Mouse (Mus musculus) CH12.LX (cell line): ENCODE data around the gene H2-Ab1. TPM values are rescaled to one million over a fixed set of nuclear protein-coding genes. Genes with fewer than 3 reads are reported as not detected.

Experiments
- DNase-seq: peaks from one replicate; pipeline ENCODE4 v3.0.0-alpha.2; 2013; ENCODE audit errors: extremely low read depth
- H3K27ac ChIP-seq: 2 replicates; pipeline ENCODE4 v1.5.1; 2012; ENCODE audit warnings: low read depth, mild to moderate bottlenecking, control low read depth, moderate library complexity; ENCODE audit not compliant: insufficient read depth
- H3K27me3 ChIP-seq: replicated peaks from 2 replicates; pipeline ENCODE3; 2012; ENCODE audit warnings: inconsistent platforms
- H3K36me3 ChIP-seq, 2 experiments: replicated peaks in 1 of 2; 2 replicates each; pipeline versions ENCODE3 to v1.6.1; 2012; ENCODE audit warnings: inconsistent platforms in 1 of 2, low read length in 1 of 2, mild to moderate bottlenecking in 1 of 2, mixed read lengths in 1 of 2, moderate library complexity in 1 of 2; ENCODE audit not compliant: control insufficient read depth in 1 of 2, insufficient read depth in 1 of 2
- H3K4me1 ChIP-seq, 2 experiments: 2 replicates each; pipeline ENCODE4 v1.6.1; 2012; ENCODE audit warnings: inconsistent platforms in 1 of 2, moderate library complexity in 1 of 2; ENCODE audit not compliant: insufficient read depth in 2 of 2, control insufficient read depth in 1 of 2
- H3K4me2 ChIP-seq: 2 replicates; pipeline ENCODE4 v1.6.1; 2012; ENCODE audit warnings: low read depth, mild to moderate bottlenecking, control low read depth; ENCODE audit not compliant: poor library complexity, insufficient read depth, severe bottlenecking
- H3K4me3 ChIP-seq, 3 experiments: fragments of 150-350 bp in 1 of 3; sonication (generic) in 1 of 3; replicated peaks in 1 of 3; 2 replicates each; pipeline versions ENCODE3 to v1.5.1; 2011 to 2012; ENCODE audit warnings: low read depth in 2 of 3, low read length in 2 of 3, mild to moderate bottlenecking in 2 of 3, moderate library complexity in 2 of 3, control low read depth in 1 of 3, improper control_type of control experiment in 1 of 3, inconsistent platforms in 1 of 3, mixed read lengths in 1 of 3; ENCODE audit not compliant: poor library complexity in 1 of 3
- H3K79me2 ChIP-seq: replicated peaks from 2 replicates; pipeline ENCODE4 v1.6.1; 2012; ENCODE audit warnings: mild to moderate bottlenecking, moderate library complexity; ENCODE audit not compliant: control insufficient read depth, poor library complexity, insufficient read depth, severe bottlenecking; ENCODE audit errors: extremely low read depth
- H3K9ac ChIP-seq: 2 replicates; pipeline ENCODE4 v1.6.1; 2012; ENCODE audit warnings: low read depth, mild to moderate bottlenecking, control low read depth, moderate library complexity; ENCODE audit not compliant: insufficient read depth
- H3K9me3 ChIP-seq: replicated peaks from 2 replicates; pipeline ENCODE3; 2012; ENCODE audit warnings: low read length, inconsistent platforms, mixed read lengths
- BHLHE40 ChIP-seq: IDR thresholded peaks from 2 replicates; pipeline ENCODE4 v1.6.1; 2011; ENCODE audit warnings: mild to moderate bottlenecking, low read depth, low read length, improper control_type of control experiment
- CHD1 ChIP-seq: IDR thresholded peaks from 2 replicates; pipeline ENCODE4 v1.6.1; 2012; ENCODE audit warnings: low read depth, low read length, improper control_type of control experiment, inconsistent platforms
- CHD2 ChIP-seq: IDR thresholded peaks from 2 replicates; pipeline ENCODE4 v1.6.1; 2011; ENCODE audit warnings: low read length, improper control_type of control experiment
- CTCF ChIP-seq, 2 experiments: IDR thresholded peaks in 1 of 2; conservative IDR thresholded peaks in 1 of 2; 2 replicates each; pipeline ENCODE4 v1.5.1; 2011 to 2012; ENCODE audit warnings: low read depth in 2 of 2, low read length in 2 of 2, improper control_type of control experiment in 1 of 2, inconsistent platforms in 1 of 2, mild to moderate bottlenecking in 1 of 2, moderate library complexity in 1 of 2
- E2F4 ChIP-seq: IDR thresholded peaks from 2 replicates; pipeline ENCODE4 v1.6.1; 2011; ENCODE audit warnings: low read depth, low read length, improper control_type of control experiment; ENCODE audit not compliant: insufficient replicate concordance
- IRF4 ChIP-seq: IDR thresholded peaks from 2 replicates; pipeline ENCODE4 v1.6.1; 2014; ENCODE audit warnings: low read depth, mild to moderate bottlenecking, inconsistent platforms, low read length, improper control_type of control experiment
- JUN ChIP-seq: IDR thresholded peaks from 2 replicates; pipeline ENCODE4 v1.6.1; 2011; ENCODE audit warnings: low read depth, mild to moderate bottlenecking, low read length, improper control_type of control experiment, moderate library complexity; ENCODE audit not compliant: insufficient read depth
- JUND ChIP-seq: conservative IDR thresholded peaks from 2 replicates; pipeline ENCODE4 v1.6.1; 2011; ENCODE audit warnings: low read depth, low read length, improper control_type of control experiment
- KAT2A ChIP-seq: IDR thresholded peaks from 2 replicates; pipeline ENCODE4 v1.6.1; 2012; ENCODE audit warnings: low read length, improper control_type of control experiment, inconsistent platforms; ENCODE audit not compliant: insufficient replicate concordance
- MAZ ChIP-seq: IDR thresholded peaks from 2 replicates; pipeline ENCODE4 v1.6.1; 2012; ENCODE audit warnings: low read depth, mild to moderate bottlenecking, inconsistent platforms, low read length, improper control_type of control experiment, moderate library complexity
- MXI1 ChIP-seq: IDR thresholded peaks from 2 replicates; pipeline ENCODE4 v1.6.1; 2011; ENCODE audit warnings: mild to moderate bottlenecking, low read depth, low read length, improper control_type of control experiment
- MYC ChIP-seq: IDR thresholded peaks from 2 replicates; pipeline ENCODE4 v1.6.1; 2011; ENCODE audit warnings: low read depth, mild to moderate bottlenecking, improper control_type of control experiment, low read length
- NELFE ChIP-seq: IDR thresholded peaks from 2 replicates; pipeline ENCODE4 v1.6.1; 2011; ENCODE audit warnings: low read depth, low read length, improper control_type of control experiment
- NRF1 ChIP-seq: IDR thresholded peaks from 2 replicates; pipeline ENCODE4 v1.6.1; 2014; ENCODE audit warnings: low read depth, mild to moderate bottlenecking, inconsistent platforms, low read length, improper control_type of control experiment, moderate library complexity
- PAX5 ChIP-seq: IDR thresholded peaks from 2 replicates; pipeline ENCODE4 v1.6.1; 2012; ENCODE audit warnings: low read length, inconsistent platforms, mixed read lengths
- POLR2A ChIP-seq: IDR thresholded peaks from 2 replicates; pipeline ENCODE4 v1.6.1; 2011; ENCODE audit warnings: low read depth, mild to moderate bottlenecking, improper control_type of control experiment, low read length
- RAD21 ChIP-seq: IDR thresholded peaks from 2 replicates; pipeline ENCODE4 v1.6.1; 2011; ENCODE audit warnings: low read depth, mild to moderate bottlenecking, low read length, improper control_type of control experiment, moderate library complexity
- SIN3A ChIP-seq: IDR thresholded peaks from 2 replicates; pipeline ENCODE4 v1.6.1; 2012; ENCODE audit warnings: low read length, improper control_type of control experiment, inconsistent platforms
- SMC3 ChIP-seq: IDR thresholded peaks from 2 replicates; pipeline ENCODE4 v1.6.1; 2011; ENCODE audit warnings: low read depth, low read length, improper control_type of control experiment
- ZKSCAN1 ChIP-seq: IDR thresholded peaks from 2 replicates; pipeline ENCODE4 v1.6.1; 2012; ENCODE audit warnings: low read depth, inconsistent platforms, low read length, improper control_type of control experiment, borderline replicate concordance
- dilution Hi-C: fragments of 300-500 bp; cut with MboI; formaldehyde crosslinking; loops from 2 replicates; pipeline ENCODE4 v1.14.3; 2020; ENCODE audit warnings: low sequenced_read_pairs; ENCODE audit not compliant: extremely low pct_unique_long_range_greater_than_20kb, extremely low pct_ligation_motif_present
- in situ Hi-C: fragments of 300-500 bp; cut with MboI; formaldehyde crosslinking; loops from 3 replicates; pipeline ENCODE4 v1.14.3; 2019; ENCODE audit warnings: low sequenced_read_pairs, low pct_ligation_motif_present, low pct_unique_long_range_greater_than_20kb, mixed read lengths
- polyA plus RNA-seq: library from polyadenylated mRNA; unstranded; fragments of >175 nt; gene quantifications from 2 replicates; pipeline ENCODE4 v1.2.1, GENCODE M21; 2012; ENCODE audit warnings: low read depth; ENCODE audit not compliant: insufficient read length
- total RNA-seq, 2 experiments: library from RNA; depleted of rRNA; stranded (reverse); fragments of 300-350 nt in 1 of 2; fragments of >200 nt in 1 of 2; gene quantifications; 2 replicates each; pipeline ENCODE4 v1.2.3; 2012 to 2014

The H2-Ab1 gene
- total and polyA plus RNA-seq, 3 experiments, result 114 to 699 (median 119) TPM

DNA sequence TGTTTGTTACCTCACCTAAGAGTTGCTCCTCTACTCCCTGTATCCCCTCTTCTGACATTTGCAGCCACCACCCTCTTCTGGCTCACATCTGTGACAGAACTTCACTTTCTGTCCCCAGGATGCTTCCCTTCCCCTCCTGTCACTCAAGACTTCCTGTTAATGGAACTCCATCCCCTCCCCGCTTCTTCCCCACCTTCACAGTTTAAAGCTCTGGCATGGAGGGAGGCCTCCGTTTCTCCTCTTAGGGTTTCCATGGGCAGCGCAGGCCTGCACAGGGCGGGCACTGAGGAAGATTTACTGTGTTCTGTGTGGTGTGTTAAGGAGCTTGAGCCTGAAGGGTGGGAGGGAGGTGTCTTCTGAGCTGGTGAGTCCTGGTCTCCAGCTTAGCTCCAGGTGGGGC lies 50.7 kb downstream of the H2-Ab1 start:
- DNase-seq, result no peak
- H3K36me3 ChIP-seq, result peaks cover 22 to 43% of the 10 kb centered on the region in 2 experiments
- H3K79me2 ChIP-seq, result peaks cover 20% of the 10 kb centered on the region
- H3K4me2 ChIP-seq, result peak overlapping the region; percentile 54
- peaks cover 15 to 53% of the 10 kb centered on the region in 2 experiments for H3K4me1 ChIP-seq
- H3K27ac ChIP-seq, result no peak overlapping the region
- H3K9ac ChIP-seq, result no peak overlapping the region; the same call in 1 of the 2 replicates
- in situ Hi-C loops (no loop called here), dilution Hi-C loops (no loop called here)
- H3K9me3 ChIP-seq, result peaks cover 11% of the 10 kb centered on the region
- H3K4me3 ChIP-seq, result peak overlapping the region; percentile 31 to 84 (median 79)
- H3K27me3 ChIP-seq, result no peaks in the 10 kb centered on the region
- TF ChIP-seq IRF4 (no peak), MAZ (no peak), RAD21 (no peak), JUN (no peak), SIN3A (no peak), CTCF (conservative IDR thresholded peaks at IDR 0.05 in 1 of 2, IDR thresholded peaks at IDR 0.05 in 1 of 2; ENCODE audit: low read depth in 2 of 2, low read length in 2 of 2) (no peak), PAX5 (no peak), BHLHE40 (no peak), MXI1 (no peak), MYC (no peak), SMC3 (no peak), E2F4 (no peak), CHD1 (no peak), KAT2A (no peak), POLR2A (no peak), JUND (no peak), CHD2 (no peak)

DNA sequence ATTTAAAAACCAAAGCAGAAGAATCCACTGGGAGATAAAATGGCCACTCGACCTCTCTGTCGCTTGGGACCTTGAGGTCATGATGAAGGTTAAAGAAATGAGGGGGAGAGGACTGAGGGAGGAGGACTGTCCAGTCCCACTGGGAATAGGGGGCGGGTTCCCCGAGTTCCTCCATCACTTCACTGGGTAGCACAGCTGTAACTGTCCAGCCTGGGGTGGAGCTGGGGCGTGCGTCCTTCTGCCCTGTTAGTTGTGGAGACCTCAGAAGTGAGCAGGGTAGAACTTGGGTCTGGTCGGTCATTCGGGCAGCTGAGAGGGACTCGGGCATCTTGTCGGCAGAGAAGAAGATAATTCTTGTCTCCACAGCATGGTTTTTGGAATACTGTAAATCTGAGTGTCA lies 51.7 kb downstream of the H2-Ab1 start:
- in situ Hi-C loops, result no loop called here
- TF ChIP-seq JUND, result no peak
- no peak for TF ChIP-seq ZKSCAN1
- no peak for TF ChIP-seq NELFE
- no peak for TF ChIP-seq NRF1
- no peak for TF ChIP-seq CTCF (conservative IDR thresholded peaks at IDR 0.05 in 1 of 2, IDR thresholded peaks at IDR 0.05 in 1 of 2; ENCODE audit: low read depth in 2 of 2, low read length in 2 of 2)
- TF ChIP-seq, all 38 proteins: peak for 0
- dilution Hi-C loops, result no loop called here
- H3K9me3 ChIP-seq, result peaks cover 11% of the 10 kb centered on the region
- H3K4me2 ChIP-seq, result no peak overlapping the region
- H3K27me3 ChIP-seq, result no peaks in the 10 kb centered on the region
- H3K4me1 ChIP-seq, result peaks cover 10 to 53% of the 10 kb centered on the region in 2 experiments
- peak overlapping the region in 2 of 3 experiments; percentile 26 to 28 for H3K4me3 ChIP-seq
- peaks cover 31 to 53% of the 10 kb centered on the region in 2 experiments for H3K36me3 ChIP-seq
- no peak for DNase-seq
- peaks cover 20% of the 10 kb centered on the region for H3K79me2 ChIP-seq
- no peak overlapping the region for H3K27ac ChIP-seq
- H3K9ac ChIP-seq, result no peak overlapping the region
